In the genomic region with DNA sequence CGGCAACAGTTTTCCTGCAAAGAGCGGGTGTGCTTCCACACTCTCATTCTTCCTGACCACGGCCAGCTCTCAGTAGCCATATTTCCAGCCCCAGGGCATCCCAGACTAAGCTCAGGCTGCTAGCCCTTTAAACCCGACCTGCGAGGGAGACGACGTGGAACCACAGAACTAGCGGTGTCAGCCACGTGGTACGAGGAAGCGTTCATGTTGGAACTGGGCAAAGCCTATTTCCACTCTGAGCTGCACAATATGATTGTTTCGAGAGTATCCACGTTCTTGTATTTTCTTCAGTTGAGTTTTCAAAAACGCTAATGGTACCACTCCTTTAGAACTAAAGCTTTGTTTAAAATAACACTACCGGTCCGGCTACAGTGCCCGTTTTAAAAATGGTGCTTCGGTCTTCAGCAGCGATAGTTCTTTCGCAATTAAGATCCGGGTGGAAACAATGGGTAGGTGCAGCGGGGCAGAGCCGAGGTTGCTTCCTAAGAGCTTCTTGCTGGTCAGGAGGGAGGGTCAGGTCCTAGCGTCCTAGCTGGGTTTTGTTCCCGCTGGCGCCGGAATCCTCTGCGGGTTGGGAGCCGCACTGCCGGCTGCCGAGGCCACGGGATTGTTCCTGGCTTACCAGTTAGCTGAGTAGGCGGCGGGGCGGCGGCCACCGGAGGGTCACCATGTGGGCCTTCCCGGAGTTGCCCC, we compare ENCODE assay signal across 8 mouse cellular contexts. TPM values are rescaled to one million over a fixed set of nuclear protein-coding genes. Genes with fewer than 3 reads are reported as not detected.
DNase-seq lines count a peak whose midpoint lies in the region; ATAC-seq lines count a peak whose summit lies in the region.

No protein-coding gene starts in this region.

- H3K4me3 ChIP-seq in hindbrain, embryonic 14.5 days (replicated peaks; ENCODE audit: low read length): peak overlapping the region; percentile 84

- H3K27me3 ChIP-seq in hindbrain, embryonic 14.5 days (ENCODE audit: control insufficient read depth, insufficient read depth, low read length): no peaks in the 10 kb centered on the region

- peak overlapping the region; percentile 86 for H3K4me2 ChIP-seq in hindbrain, embryonic 14.5 days (replicated peaks)

- peaks cover 30% of the 10 kb centered on the region for H3K36me3 ChIP-seq in hindbrain, embryonic 14.5 days (replicated peaks; ENCODE audit: control insufficient read depth, insufficient read depth)

- DNase-seq in T-cell, adult 2 months (ENCODE audit: low spot score): peak; percentile 81
- peak; percentile 46 to 74 for DNase-seq in cerebellum, postnatal 4 days (ENCODE audit: low spot score in 2 of 2)
- peak; percentile 80 to 88 for DNase-seq in frontal cortex, postnatal 36 days (ENCODE audit: low spot score in 2 of 2)
- DNase-seq in hindbrain, embryonic 14.5 days (ENCODE audit: low spot score): peak; percentile 85
- peak; percentile 59 to 60 for DNase-seq in layer of hippocampus, postnatal 25 days (ENCODE audit: extremely low spot score in 1 of 2, low spot score in 1 of 2)
- peak; percentile 92 for DNase-seq in lung, postnatal 25 days (ENCODE audit: low spot score)
- peak; percentile 84 for DNase-seq in retina, embryonic 14.5 days (ENCODE audit: low spot score)
- peak; percentile 66 to 75 for DNase-seq in thymus, postnatal 36 days

- peaks cover 10% of the 10 kb centered on the region for H3K4me1 ChIP-seq in hindbrain, embryonic 14.5 days (replicated peaks; ENCODE audit: control insufficient read depth, insufficient read depth, low read length)

- under 1% methylated on average over 38 of the region's 38 CpGs for WGBS in hindbrain, embryonic 14.5 days

- no peaks in the 10 kb centered on the region for H3K9me3 ChIP-seq in hindbrain, embryonic 14.5 days (ENCODE audit: control insufficient read depth, low read length)

- peak overlapping the region; percentile 86 for H3K9ac ChIP-seq in hindbrain, embryonic 14.5 days

- H3K27ac ChIP-seq in hindbrain, embryonic 14.5 days: peak overlapping the region; percentile 87

- ATAC-seq in hindbrain, embryonic 14.5 days (ENCODE audit: low FRiP score): peak; percentile 93

RNA-seq across cellular contexts. Expression of gene Dpagt1, which starts 0.7 kb away (rescaled TPM):
- polyA plus RNA-seq in hindbrain, embryonic 14.5 days (2014; fragmentation: Nextera tagmentation; extraction: Ambion mirVana): 34.6 and 36.1 TPM in 2 replicates
- 10 to 100 TPM; 14.2 to 15.8 TPM for total RNA-seq in layer of hippocampus, postnatal 25 days (2021)

RNA-seq across cellular contexts. Expression of gene C2cd2l, which starts 6.4 kb away (rescaled TPM):
- polyA plus RNA-seq in hindbrain, embryonic 14.5 days (2014; fragmentation: Nextera tagmentation; extraction: Ambion mirVana): 24.0 and 25.6 TPM in 2 replicates
- total RNA-seq in layer of hippocampus, postnatal 25 days (2021): 100 to 1,000 TPM; 196 to 200 TPM

RNA-seq across cellular contexts. Expression of gene H2afx, which starts 8.0 kb away (rescaled TPM):
- polyA plus RNA-seq in hindbrain, embryonic 14.5 days (2014; fragmentation: Nextera tagmentation; extraction: Ambion mirVana): 102 and 107 TPM in 2 replicates
- total RNA-seq in layer of hippocampus, postnatal 25 days (2021): 10 to 100 TPM; 50.6 to 58.4 TPM

RNA-seq across cellular contexts. Expression of gene Hmbs, which starts 17.5 kb away (rescaled TPM):
- 60.8 and 62.2 TPM in 2 replicates for polyA plus RNA-seq in hindbrain, embryonic 14.5 days (2014; fragmentation: Nextera tagmentation; extraction: Ambion mirVana)
- total RNA-seq in layer of hippocampus, postnatal 25 days (2021): 10 to 100 TPM; 17.9 to 23.6 TPM

RNA-seq across cellular contexts. Expression of gene Hinfp, which starts 21.0 kb away (rescaled TPM):
- 17.4 and 17.9 TPM in 2 replicates for polyA plus RNA-seq in hindbrain, embryonic 14.5 days (2014; fragmentation: Nextera tagmentation; extraction: Ambion mirVana)
- total RNA-seq in layer of hippocampus, postnatal 25 days (2021): 10 to 100 TPM; 28.1 to 31.2 TPM

Comparison
In these comparisons a context has a peak if more than half of its experiments do, and no peak if none do; other contexts are left out.
1. Peak in every context shown above with its lines: DNase-seq, ATAC-seq, H3K4me3 ChIP-seq and H3K27ac ChIP-seq.